Mouse (Mus musculus): ENCODE measurements around the gene Gm10283. TPM values are rescaled to one million over a fixed set of nuclear protein-coding genes. Genes with fewer than 3 reads are reported as not detected.

The Gm10283 gene
- polyA plus RNA-seq, 1 experiment from 2014 or later = 1.1 TPM

DNA sequence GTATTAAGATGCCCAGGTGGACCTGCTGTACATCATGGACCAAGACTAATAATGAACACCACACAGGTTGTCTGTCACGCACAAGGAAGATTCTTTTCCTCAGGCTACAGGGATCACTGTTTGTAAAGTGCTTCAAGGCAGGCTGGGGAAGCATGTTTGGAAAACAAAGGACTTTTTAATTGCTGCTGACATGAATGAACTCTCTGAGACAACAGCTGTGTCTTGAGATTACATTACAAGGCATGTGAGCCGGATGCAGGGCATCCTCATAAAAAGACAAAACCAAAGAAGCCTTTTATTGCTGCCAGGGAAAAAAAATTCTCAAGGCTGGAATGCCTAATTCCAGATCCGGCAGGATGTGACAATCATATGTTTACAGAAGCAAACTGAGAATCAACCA is 64.4 kb downstream of the Gm10283 start:
- Histone ChIP-seq H3K9ac (no peak overlapping the region), H3K27ac (no peak overlapping the region), H3K36me3 (no peaks in the 10 kb centered on the region), H3K27me3 (no peaks in the 10 kb centered on the region), H3K4me2 (no peak overlapping the region), H3K4me3 (replicated peaks) (no peak overlapping the region), H3K9me3 (replicated peaks) (no peaks in the 10 kb centered on the region), H3K4me1 (0 out of 2 replicates have a peak, but pooled peaks cover 4% of the 10 kb centered on the region)
- ATAC-seq (replicated peaks; ENCODE audit: low FRiP score) = peak; percentile 65
- 16% methylated on average over 3 of the region's 3 CpGs for WGBS

DNA sequence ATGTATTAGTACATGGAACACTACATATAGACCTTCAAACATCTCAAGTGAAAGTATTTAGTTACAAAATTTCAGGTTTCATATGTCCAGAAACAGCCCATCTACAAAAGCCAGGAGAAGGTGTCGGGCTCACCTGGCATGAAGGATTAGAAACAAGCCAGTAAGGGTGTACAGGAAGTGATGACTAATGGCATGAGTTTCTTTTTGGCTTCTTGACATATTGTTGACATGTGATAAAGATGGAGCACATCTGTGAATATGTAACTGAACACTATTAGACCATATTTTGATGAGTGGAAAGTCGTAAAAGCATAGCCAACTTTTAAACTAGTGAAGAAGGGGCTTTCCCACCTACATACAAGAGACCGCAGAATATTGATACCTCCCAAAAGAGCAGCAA is 66.1 kb downstream of the Gm10283 start:
- no peak overlapping the region for H3K27ac ChIP-seq
- no peak overlapping the region for H3K4me3 ChIP-seq (replicated peaks)
- 0 out of 2 replicates have a peak, but pooled peaks cover 4% of the 10 kb centered on the region for H3K4me1 ChIP-seq
- ATAC-seq (replicated peaks; ENCODE audit: low FRiP score) = no peak
- WGBS = 92% methylated on average over 3 of the region's 3 CpGs
- H3K9ac ChIP-seq = no peak overlapping the region
- no peaks in the 10 kb centered on the region for H3K9me3 ChIP-seq (replicated peaks)
- H3K36me3 ChIP-seq = no peaks in the 10 kb centered on the region
- no peak overlapping the region for H3K4me2 ChIP-seq
- H3K27me3 ChIP-seq = no peaks in the 10 kb centered on the region

- Histone ChIP-seq H3K27ac (no peak overlapping the region), H3K4me2 (no peak overlapping the region), H3K9me3 (replicated peaks) (no peaks in the 10 kb centered on the region; the same call in 1 of the 2 replicates), H3K9ac (no peak overlapping the region), H3K4me1 (no peaks in the 10 kb centered on the region), H3K36me3 (no peaks in the 10 kb centered on the region), H3K4me3 (replicated peaks) (no peak overlapping the region), H3K27me3 (no peaks in the 10 kb centered on the region)
- 77% methylated on average over 5 of the region's 5 CpGs for WGBS
- no peak for ATAC-seq (replicated peaks; ENCODE audit: low FRiP score)
These were observed 70.3 kb downstream of the Gm10283 start for GRCm38 (mm10) chr8:60432649-60433048.

DNA sequence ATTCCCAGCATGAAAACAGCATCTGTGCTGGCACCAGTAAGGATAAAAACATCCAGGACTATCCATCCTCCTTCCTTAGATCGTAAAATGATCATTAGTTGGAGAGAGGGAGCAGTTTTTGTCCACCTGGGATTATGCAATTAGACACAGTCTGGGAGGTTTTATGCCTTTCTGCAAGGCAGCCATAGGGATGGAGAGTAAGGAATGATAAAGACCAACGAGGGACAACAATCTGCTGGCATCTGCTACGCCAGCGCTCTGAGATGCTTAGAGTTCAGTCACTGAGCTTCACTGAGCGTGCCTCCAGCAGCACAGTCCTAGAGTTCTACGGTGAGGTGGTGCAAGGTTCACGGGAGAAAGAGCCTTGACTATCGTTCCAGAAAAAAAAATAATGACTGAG is 96.6 kb downstream of the Gm10283 start:
- Histone ChIP-seq H3K4me3 (replicated peaks) (no peak overlapping the region), H3K4me2 (no peak overlapping the region), H3K36me3 (no peaks in the 10 kb centered on the region), H3K27ac (no peak overlapping the region), H3K27me3 (no peaks in the 10 kb centered on the region), H3K4me1 (no peaks in the 10 kb centered on the region), H3K9me3 (replicated peaks) (no peaks in the 10 kb centered on the region), H3K9ac (no peak overlapping the region)
- 71% methylated on average over 8 of the region's 8 CpGs for WGBS
- no peak for ATAC-seq (replicated peaks; ENCODE audit: low FRiP score)

DNA sequence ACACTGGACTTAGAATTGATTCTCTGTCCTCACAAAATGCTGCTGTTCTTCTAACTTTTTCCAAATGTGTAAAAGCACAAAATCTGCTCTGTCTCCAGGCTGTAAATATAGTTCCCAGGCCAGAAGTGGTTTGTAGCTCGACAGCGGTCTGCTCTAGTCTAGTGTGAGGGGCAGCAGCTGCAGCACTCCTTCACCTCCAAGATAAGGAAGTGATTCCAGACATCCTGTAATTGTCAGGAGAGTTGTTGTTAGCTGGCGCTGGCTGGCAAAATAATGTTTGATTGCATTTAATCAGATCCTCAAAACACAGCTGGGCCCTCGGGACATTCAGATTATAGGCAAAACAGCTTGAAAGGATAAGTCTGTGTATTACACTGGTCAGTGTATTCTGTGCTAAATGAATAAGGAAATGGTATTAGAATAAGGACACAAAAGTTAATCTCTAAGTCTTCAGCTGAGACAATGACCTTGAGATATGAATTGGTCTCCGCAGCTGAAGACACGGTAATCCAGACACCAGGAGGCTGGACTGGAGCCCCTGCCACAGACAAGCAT is 97.9 kb downstream of the Gm10283 start:
- H3K27ac ChIP-seq = no peak overlapping the region
- 52% methylated on average over 6 of the region's 6 CpGs for WGBS
- H3K36me3 ChIP-seq = no peaks in the 10 kb centered on the region
- H3K4me3 ChIP-seq (replicated peaks) = no peak overlapping the region
- H3K9ac ChIP-seq = no peak overlapping the region
- H3K27me3 ChIP-seq = no peaks in the 10 kb centered on the region
- no peak for ATAC-seq (replicated peaks; ENCODE audit: low FRiP score)
- H3K4me2 ChIP-seq = no peak overlapping the region
- H3K9me3 ChIP-seq (replicated peaks) = no peaks in the 10 kb centered on the region
- no peaks in the 10 kb centered on the region for H3K4me1 ChIP-seq

GRCm38 (mm10) chr8:60393675-60394074 is 109.3 kb downstream of the Gm10283 start:
- Histone ChIP-seq H3K9ac (no peak overlapping the region), H3K36me3 (no peaks in the 10 kb centered on the region), H3K27ac (no peak overlapping the region), H3K4me2 (no peak overlapping the region), H3K27me3 (no peaks in the 10 kb centered on the region), H3K4me1 (no peaks in the 10 kb centered on the region), H3K9me3 (replicated peaks) (no peaks in the 10 kb centered on the region), H3K4me3 (replicated peaks) (no peak overlapping the region)
- ATAC-seq (replicated peaks; ENCODE audit: low FRiP score) = no peak
- WGBS = 78% methylated on average over 4 of the region's 4 CpGs

DNA sequence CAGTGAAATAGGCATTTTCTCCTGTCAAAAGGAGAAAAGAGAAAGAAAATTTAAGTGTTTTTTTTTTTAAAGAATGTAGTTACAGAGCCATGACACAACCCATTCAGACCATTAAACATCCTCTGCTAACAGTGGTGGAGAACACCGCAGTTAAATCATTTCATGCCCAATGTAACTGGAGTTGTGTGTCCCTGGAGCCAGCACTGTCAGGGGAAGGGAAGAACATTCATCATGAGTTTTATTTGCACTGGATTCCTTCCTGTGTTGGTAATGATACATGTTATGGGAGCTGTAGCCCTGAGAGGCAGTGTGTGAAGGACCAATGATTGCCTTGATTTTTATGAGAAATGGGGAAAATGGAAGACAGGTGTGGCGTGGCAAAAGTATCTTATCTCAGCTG is 116.4 kb downstream of the Gm10283 start:
- no peaks in the 10 kb centered on the region for H3K4me1 ChIP-seq
- 33% methylated on average over 2 of the region's 2 CpGs for WGBS
- H3K4me2 ChIP-seq = no peak overlapping the region
- no peak overlapping the region for H3K4me3 ChIP-seq (replicated peaks)
- no peak overlapping the region for H3K9ac ChIP-seq
- H3K36me3 ChIP-seq = no peaks in the 10 kb centered on the region
- peak; percentile 60 for ATAC-seq (replicated peaks; ENCODE audit: low FRiP score)
- H3K27ac ChIP-seq = no peak overlapping the region
- no peaks in the 10 kb centered on the region for H3K9me3 ChIP-seq (replicated peaks)
- H3K27me3 ChIP-seq = no peaks in the 10 kb centered on the region

Other genes starting within 250 kb of the Gm10283 start
- 49.8 and 59.4 TPM in 2 replicates for gene Aadat, start 2.7 kb upstream of the Gm10283 start, polyA plus RNA-seq (2015; fragmentation: Nextera tagmentation; extraction: Ambion mirVana)
- gene Mfap3l, start 129.6 kb upstream of the Gm10283 start, polyA plus RNA-seq (2015; fragmentation: Nextera tagmentation; extraction: Ambion mirVana) = 4.3 and 4.5 TPM in 2 replicates